Mouse (Mus musculus) heart, postnatal 14 days (tissue): Measurements from ENCODE around the gene Rabl6. TPM values are rescaled to one million over a fixed set of nuclear protein-coding genes. Genes with fewer than 3 reads are reported as not detected.
A peak's percentile ranks its signal among the peaks of the same experiment; 100 is the strongest.
"Not testable (repeated sequence)": the region's sequence is repeated elsewhere in the genome, so short reads cannot be mapped to it uniquely, and the experiment has no call there.

Experiments
- DNase-seq, 2 experiments: peaks; one replicate each; pipeline ENCODE4 v3.0.0; 2021 to 2022
- intact Hi-C: fragments of 180-260 bp; cut with DNase I; formaldehyde crosslinking; loops from one replicate; pipeline ENCODE4 v1.15.1; 2025
- total RNA-seq, 2 experiments: library from RNA; stranded (reverse); gene quantifications; 2 replicates each; pipeline ENCODE4 v1.2.3; 2021

Rabl6 gene
- total RNA-seq, 2 experiments from 2014 or later = 48.1 to 49.7 TPM

- intact Hi-C loops = loop anchor here (5.0 kb wide), 1 partner anchor 131 kb away; the partner anchor contains the start of gene Fut7
- DNase-seq = not testable (repeated sequence)
Measured at GRCm38 (mm10) chr2:25553171-25553786, 55.0 kb downstream of the Rabl6 start.

- DNase-seq = peak; percentile 31 to 65
- intact Hi-C loops = loop anchor here (2.0 to 5.0 kb wide), 2 partner anchors 40 to 129 kb away; partner anchors contain the start of gene Fut7
Measured at GRCm38 (mm10) chr2:25551186-25551585, 57.1 kb downstream of the Rabl6 start.

- no peak for DNase-seq
- intact Hi-C loops = no loop called here
Measured at GRCm38 (mm10) chr2:25549021-25549991, 59.0 kb downstream of the Rabl6 start.

GRCm38 (mm10) chr2:25546811-25547491 is 61.4 kb downstream of the Rabl6 start, which contains the start of gene Traf2:
Gene Traf2, minus strand, starts transcription at chr2:25546940.
- intact Hi-C loops = no loop called here

GRCm38 (mm10) chr2:25545996-25546810 is 62.1 kb downstream of the Rabl6 start:
- intact Hi-C loops = no loop called here
- DNase-seq = peak in 1 of 2 experiments; percentile 86

More at GRCm38 (mm10) chr2:25546811-25547491, 61.4 kb downstream of the Rabl6 start, which contains the start of gene Traf2:
- DNase-seq = peak; percentile 98 to 99

- intact Hi-C loops = no loop called here
- DNase-seq = no peak
Measured at GRCm38 (mm10) chr2:25541644-25542367, 66.5 kb downstream of the Rabl6 start.

- intact Hi-C loops = no loop called here
- no peak for DNase-seq
Measured at GRCm38 (mm10) chr2:25540541-25540948, 67.8 kb downstream of the Rabl6 start.

- no peak for DNase-seq
- intact Hi-C loops = no loop called here
Measured at GRCm38 (mm10) chr2:25536531-25536930, 71.8 kb downstream of the Rabl6 start.

GRCm38 (mm10) chr2:25534866-25535182 is 73.5 kb downstream of the Rabl6 start:
- intact Hi-C loops = no loop called here
- DNase-seq = no peak

- DNase-seq = peak; percentile 76 to 88
- intact Hi-C loops = no loop called here
Measured at GRCm38 (mm10) chr2:25534178-25534865, 74.0 kb downstream of the Rabl6 start.

GRCm38 (mm10) chr2:25533707-25534106 is 74.6 kb downstream of the Rabl6 start:
- no peak for DNase-seq
- intact Hi-C loops = no loop called here

Other genes with a start within 250 kb of the Rabl6 start
- gene Uap1l1, start 242.8 kb downstream of the Rabl6 start, total RNA-seq = 1 to 10 TPM; 4.5 to 6.0 TPM
- 1 to 10 TPM in 1 of 2 experiments, under 1 TPM in 1; 0.88 to 1.5 TPM for gene Sapcd2, start 236.2 kb downstream of the Rabl6 start, total RNA-seq
- gene Entpd2, start 212.6 kb downstream of the Rabl6 start, total RNA-seq = 10 to 100 TPM; 16.1 to 17.0 TPM
- 10 to 100 TPM; 33.8 to 37.1 TPM for gene Npdc1, start 209.2 kb downstream of the Rabl6 start, total RNA-seq
- not detected for gene Fut7, start 185.3 kb downstream of the Rabl6 start, total RNA-seq
- 10 to 100 TPM; 22.0 to 24.4 TPM for gene Abca2, start 179.8 kb downstream of the Rabl6 start, total RNA-seq
- 1 to 10 TPM; 3.0 to 3.9 TPM for gene Clic3, start 151.7 kb downstream of the Rabl6 start, total RNA-seq
- gene Paxx, start 147.4 kb downstream of the Rabl6 start, total RNA-seq = 10 to 100 TPM; 22.9 to 23.4 TPM
- 10 to 100 TPM; 30.9 to 38.6 TPM for gene Ptgds, start 138.5 kb downstream of the Rabl6 start, total RNA-seq
- gene Lcn12, start 114.6 kb downstream of the Rabl6 start, total RNA-seq = not detected
- 10 to 100 TPM; 92.0 to 96.2 TPM for gene Fbxw5, start 107.8 kb downstream of the Rabl6 start, total RNA-seq
- gene C8g, start 106.8 kb downstream of the Rabl6 start, total RNA-seq = under 1 TPM; 0.51 to 0.98 TPM
- 10 to 100 TPM; 16.6 to 16.7 TPM for gene Traf2, start 61.6 kb downstream of the Rabl6 start, total RNA-seq
- 100 to 1,000 TPM; 175 to 185 TPM for gene Edf1, start 50.7 kb downstream of the Rabl6 start, total RNA-seq
- gene Mamdc4, start 33.7 kb downstream of the Rabl6 start, total RNA-seq = 1 to 10 TPM; 3.0 to 5.2 TPM
- gene Phpt1, start 33.3 kb downstream of the Rabl6 start, total RNA-seq = 10 to 100 TPM; 75.4 to 76.0 TPM
- under 1 TPM in 1 of 2 experiments, not detected in 1; 0.10 TPM for gene Ajm1, start 26.8 kb downstream of the Rabl6 start, total RNA-seq
- not detected for gene Ccdc183, start 9.2 kb upstream of the Rabl6 start, total RNA-seq
- 10 to 100 TPM; 16.6 to 22.5 TPM for gene Tmem141, start 13.5 kb upstream of the Rabl6 start, total RNA-seq
- gene Fcna, start 19.5 kb upstream of the Rabl6 start, total RNA-seq = 1 to 10 TPM; 6.3 TPM
- gene Lcn8, start 44.6 kb upstream of the Rabl6 start, total RNA-seq = 1 to 10 TPM; 1.1 TPM
- gene Lcn5, start 49.4 kb upstream of the Rabl6 start, total RNA-seq = not detected
- gene Lcn6, start 68.3 kb upstream of the Rabl6 start, total RNA-seq = not detected
- gene Lcn10, start 74.2 kb upstream of the Rabl6 start, total RNA-seq = not detected
- gene Obp2a, start 91.5 kb upstream of the Rabl6 start, total RNA-seq = not detected
- 10 to 100 TPM; 12.0 to 12.6 TPM for gene Bmyc, start 98.2 kb upstream of the Rabl6 start, total RNA-seq
- not detected for gene Obp2b, start 128.5 kb upstream of the Rabl6 start, total RNA-seq
- gene Lcn3, start 157.0 kb upstream of the Rabl6 start, total RNA-seq = not detected
- not detected for gene Lcn11, start 168.5 kb upstream of the Rabl6 start, total RNA-seq
- gene Gm13539, start 173.7 kb upstream of the Rabl6 start, total RNA-seq = not detected
- gene Glt6d1, start 207.3 kb upstream of the Rabl6 start, total RNA-seq = not detected
- gene Lcn9, start 214.6 kb upstream of the Rabl6 start, total RNA-seq = not detected
- gene Sohlh1, start 238.7 kb upstream of the Rabl6 start, total RNA-seq = not detected